Mouse (Mus musculus) embryonic facial prominence, embryonic 14.5 days (tissue): Measurements from ENCODE around the gene Erich4. TPM values are rescaled to one million over a fixed set of nuclear protein-coding genes. Genes with fewer than 3 reads are reported as not detected.
"Not testable (repeated sequence)": the region's sequence is repeated elsewhere in the genome, so short reads cannot be mapped to it uniquely, and the experiment has no call there.

Experiments used
- ATAC-seq: fragments of 200-750 bp; cut with Nextera tagmentation; 2 replicates; pipeline ENCODE4 v1.8.0; 2017; ENCODE audit warnings: low read depth, moderate number of reproducible peaks, moderate TSS enrichment
- DNase-seq: peaks from one replicate; pipeline ENCODE4 v3.0.0-alpha.2; 2015; ENCODE audit warnings: low spot score
- H3K27ac ChIP-seq: fragments of 300-500 bp; sonication (generic); replicated peaks from 2 replicates; pipeline ENCODE4 v1.5.1; 2014; ENCODE audit warnings: low read depth, mild to moderate bottlenecking, low read length, moderate library complexity
- H3K27me3 ChIP-seq: fragments of 300-500 bp; sonication (generic); replicated peaks from 2 replicates; pipeline ENCODE4 v1.6.1; 2014; ENCODE audit warnings: low read length; ENCODE audit not compliant: control insufficient read depth, insufficient read depth
- H3K36me3 ChIP-seq: fragments of 300-500 bp; sonication (generic); 2 replicates; pipeline ENCODE4 v1.6.1; 2014; ENCODE audit warnings: low read length, mixed read lengths; ENCODE audit not compliant: control insufficient read depth, insufficient read depth
- H3K4me1 ChIP-seq: fragments of 300-500 bp; sonication (generic); 2 replicates; pipeline ENCODE4 v1.6.1; 2014; ENCODE audit warnings: antibody characterized with exemption, low read length; ENCODE audit not compliant: control insufficient read depth, insufficient read depth
- H3K4me2 ChIP-seq: fragments of 300-500 bp; sonication (generic); 2 replicates; pipeline ENCODE4 v1.6.1; 2014; ENCODE audit warnings: low read depth, mild to moderate bottlenecking, low read length, moderate library complexity, mixed read lengths
- H3K4me3 ChIP-seq: fragments of 300-500 bp; sonication (generic); 2 replicates; pipeline ENCODE4 v1.5.1; 2014; ENCODE audit warnings: low read depth, mild to moderate bottlenecking, low read length
- H3K9ac ChIP-seq: fragments of 300-500 bp; sonication (generic); 2 replicates; pipeline ENCODE4 v1.6.1; 2014; ENCODE audit warnings: low read depth, mild to moderate bottlenecking, low read length, moderate library complexity, mixed read lengths
- H3K9me3 ChIP-seq: fragments of 300-500 bp; sonication (generic); 2 replicates; pipeline ENCODE4 v1.6.1; 2016; ENCODE audit warnings: low read length; ENCODE audit not compliant: control insufficient read depth
- WGBS: fragments of 180-500 bp; shearing (Covaris S2); extraction: QIAGEN DNeasy Blood & Tissue Kit; methylation state at CpG from one replicate; pipeline ENCODE4 v1.1.7; 2014; 5-methylcytosine and 5-hydroxymethylcytosine counted together
- polyA plus RNA-seq: library from polyadenylated mRNA; unstranded; fragments of >200 nt; fragmentation: Nextera tagmentation; extraction: Ambion mirVana; gene quantifications from 2 replicates; pipeline ENCODE4 v1.2.1, GENCODE M21; 2014

Gene Erich4
- polyA plus RNA-seq, 1 experiment from 2014 or later = not detected

DNA sequence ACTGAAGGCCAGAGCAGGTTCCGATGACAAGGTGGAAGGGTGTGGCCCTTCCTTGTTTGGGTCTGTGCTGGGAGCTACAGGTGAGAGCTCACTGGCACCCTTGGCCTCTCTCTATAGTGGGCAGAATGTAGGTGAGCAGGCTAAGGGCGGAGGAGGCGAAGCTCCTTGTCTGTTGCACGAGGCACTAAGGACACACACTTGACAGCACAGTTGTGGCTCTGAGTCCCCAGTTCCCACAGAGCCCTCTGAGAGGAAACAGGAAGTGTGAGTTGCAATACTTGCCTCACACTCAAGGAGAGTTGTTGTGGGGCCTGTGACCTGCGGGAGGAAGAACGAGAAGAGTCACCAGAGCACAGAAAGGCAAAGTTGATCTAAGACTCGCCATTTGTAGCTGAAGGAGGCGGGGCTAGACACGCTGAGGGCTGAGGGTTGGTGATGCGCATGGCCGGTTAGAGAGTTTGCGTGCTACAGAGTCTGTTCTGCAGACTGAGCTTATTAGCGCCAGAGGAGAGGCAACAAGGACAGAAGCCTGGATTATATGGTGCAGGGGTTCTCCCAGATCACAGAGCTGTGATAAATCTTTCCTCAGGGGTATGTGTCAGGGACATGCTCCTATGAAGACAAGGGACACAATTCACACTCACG lies 38.8 kb downstream of the Erich4 start:
- not testable (repeated sequence) for H3K4me3 ChIP-seq, H3K4me1 ChIP-seq, DNase-seq, H3K36me3 ChIP-seq, H3K27me3 ChIP-seq, H3K4me2 ChIP-seq, H3K9ac ChIP-seq, H3K9me3 ChIP-seq, ATAC-seq
- WGBS = 78% methylated on average over 11 of the region's 14 CpGs
- H3K27ac ChIP-seq = peak overlapping the region; percentile 58; the same call in 1 of the 2 replicates

DNA sequence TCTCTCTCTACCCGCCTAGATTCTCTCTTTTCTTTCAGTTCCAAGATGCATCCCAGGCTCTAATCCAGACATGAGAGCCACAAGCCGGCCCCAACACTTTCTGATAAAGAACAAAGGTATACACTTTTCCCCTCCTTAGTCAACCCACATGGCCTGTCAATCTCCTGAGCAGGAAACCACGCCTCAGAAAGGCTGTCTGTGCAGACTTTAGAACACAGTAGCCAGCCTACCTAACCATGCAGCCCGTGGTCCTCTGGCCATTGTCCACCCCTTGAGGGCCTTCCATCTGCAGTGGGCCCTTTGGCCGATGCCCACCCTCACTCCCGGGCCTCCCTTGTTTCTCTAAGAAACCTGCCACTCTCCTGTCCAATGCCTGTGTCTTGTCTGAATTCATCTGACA lies 39.4 kb downstream of the Erich4 start:
- not testable (repeated sequence) for H3K4me3 ChIP-seq, DNase-seq, H3K9me3 ChIP-seq, H3K4me1 ChIP-seq, H3K36me3 ChIP-seq, H3K27me3 ChIP-seq, H3K4me2 ChIP-seq, H3K9ac ChIP-seq
- H3K27ac ChIP-seq = peak overlapping the region; percentile 58
- ATAC-seq = peak; percentile 65; the same call in 1 of the 2 replicates
- WGBS = 32% methylated on average over 6 of the region's 6 CpGs

DNA sequence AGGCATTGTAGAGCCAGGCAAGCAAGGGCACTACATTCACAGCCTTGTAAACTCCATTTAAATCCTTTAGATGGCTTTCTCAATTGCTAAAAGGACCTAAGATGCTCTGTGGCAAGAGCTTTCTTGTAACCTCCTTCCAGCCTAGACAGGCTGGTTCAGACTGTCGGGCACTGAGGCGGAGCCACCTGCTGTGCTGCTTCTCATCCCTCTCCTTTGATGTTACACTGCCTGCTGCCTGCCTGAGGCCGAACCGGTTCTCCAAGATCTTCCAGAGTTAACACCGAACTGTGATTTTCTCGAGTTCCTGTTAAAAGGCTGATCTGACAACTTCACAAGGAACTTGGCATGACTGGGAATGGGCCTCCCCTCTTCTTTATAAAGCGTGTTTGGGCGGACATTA lies 39.8 kb downstream of the Erich4 start:
- no peaks in the 10 kb centered on the region for H3K9me3 ChIP-seq
- H3K27ac ChIP-seq = peak overlapping the region; percentile 74
- ATAC-seq (peak; percentile 93), DNase-seq (peak; percentile 88)
- WGBS = 18% methylated on average over 8 of the region's 8 CpGs
- H3K27me3 ChIP-seq = no peaks in the 10 kb centered on the region
- no peak overlapping the region for H3K9ac ChIP-seq
- H3K4me3 ChIP-seq = no peak overlapping the region
- H3K4me2 ChIP-seq = 0 out of 2 replicates have a peak overlapping the region, but pooled peaks have one; percentile 15
- H3K36me3 ChIP-seq = no peaks in the 10 kb centered on the region
- no peaks in the 10 kb centered on the region for H3K4me1 ChIP-seq

DNA sequence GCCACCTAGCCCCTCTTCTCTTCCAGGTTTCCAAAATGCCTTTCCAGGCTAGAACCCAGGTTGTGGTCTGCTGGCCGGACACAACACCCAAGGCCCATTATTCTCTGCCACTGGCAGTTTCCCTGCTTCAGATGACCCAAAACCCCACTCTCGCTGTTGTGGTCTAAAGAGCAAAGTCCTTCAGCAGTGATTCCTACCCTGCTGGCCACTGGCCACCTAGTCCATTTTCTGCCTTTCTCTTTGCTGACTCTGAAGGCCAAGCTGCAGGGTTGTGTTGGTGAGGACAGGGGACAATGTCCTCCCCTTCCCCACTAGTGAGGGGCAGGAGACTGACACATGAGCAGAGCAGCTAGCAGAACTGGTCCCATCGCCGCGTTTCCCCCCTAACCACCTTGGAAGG lies 40.6 kb downstream of the Erich4 start:
- H3K4me1 ChIP-seq = no peaks in the 10 kb centered on the region
- no peak overlapping the region for H3K4me2 ChIP-seq
- ATAC-seq = no peak
- 69% methylated on average over 5 of the region's 5 CpGs for WGBS
- no peaks in the 10 kb centered on the region for H3K27me3 ChIP-seq
- no peak for DNase-seq
- no peaks in the 10 kb centered on the region for H3K9me3 ChIP-seq
- peak overlapping the region; percentile 74 for H3K27ac ChIP-seq
- no peak overlapping the region for H3K4me3 ChIP-seq
- no peak overlapping the region for H3K9ac ChIP-seq
- no peaks in the 10 kb centered on the region for H3K36me3 ChIP-seq

DNA sequence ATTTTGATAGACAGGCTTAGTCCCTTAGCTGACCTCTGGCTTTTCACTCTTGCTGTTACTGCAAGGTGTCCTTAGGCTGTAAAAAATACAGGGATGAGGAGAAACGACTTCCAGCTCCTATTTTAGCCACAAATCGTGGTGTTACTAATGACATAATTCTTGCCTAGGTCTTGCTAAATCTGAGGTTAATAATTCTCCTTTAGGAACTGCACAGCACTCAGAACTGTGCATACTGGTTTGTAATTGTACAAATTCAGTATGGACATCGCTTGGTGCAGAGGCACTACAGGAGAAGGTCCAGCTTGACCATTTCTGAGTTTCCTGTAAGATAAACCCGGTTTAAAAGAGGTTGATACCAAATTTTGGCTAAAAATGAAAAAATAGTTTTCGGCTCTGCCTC lies 41.9 kb downstream of the Erich4 start:
- H3K9me3 ChIP-seq, H3K36me3 ChIP-seq, ATAC-seq, DNase-seq, H3K27me3 ChIP-seq, H3K4me2 ChIP-seq, H3K4me3 ChIP-seq, H3K27ac ChIP-seq, H3K4me1 ChIP-seq, H3K9ac ChIP-seq: not testable (repeated sequence)
- 67% methylated on average over 5 of the region's 5 CpGs for WGBS

DNA sequence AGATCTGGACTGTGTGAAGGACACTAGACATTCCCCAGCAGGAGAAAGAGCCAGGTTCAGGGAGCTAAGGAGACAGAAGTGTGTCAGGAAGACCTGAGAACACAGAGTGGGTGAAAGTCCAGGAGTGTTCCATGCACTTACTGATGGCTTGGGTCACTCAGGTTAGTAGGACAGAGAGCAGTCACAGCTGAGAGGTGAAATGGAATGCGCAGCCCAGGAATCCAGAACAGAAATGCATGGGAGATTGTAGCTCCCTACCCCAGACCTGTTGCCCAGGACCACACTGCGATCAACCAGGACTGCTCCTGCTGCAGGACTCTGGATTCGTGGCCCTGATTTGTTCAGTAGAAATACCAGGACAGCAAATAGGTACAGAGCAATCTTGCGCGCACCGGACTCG lies 47.0 kb downstream of the Erich4 start:
- no peak overlapping the region for H3K4me3 ChIP-seq
- WGBS = 94% methylated on average over 7 of the region's 7 CpGs
- ATAC-seq (no peak), DNase-seq (no peak)
- H3K36me3 ChIP-seq = no peaks in the 10 kb centered on the region
- no peak overlapping the region for H3K4me2 ChIP-seq
- H3K27ac ChIP-seq = no peak overlapping the region
- H3K9me3 ChIP-seq = no peaks in the 10 kb centered on the region
- H3K9ac ChIP-seq = no peak overlapping the region
- H3K27me3 ChIP-seq = no peaks in the 10 kb centered on the region
- H3K4me1 ChIP-seq = no peaks in the 10 kb centered on the region

Other genes starting within 250 kb of the Erich4 start
- gene Cnfn, start 246.2 kb downstream of the Erich4 start, polyA plus RNA-seq = 17.7 and 80.3 TPM in 2 replicates
- gene Lipe, start 217.2 kb downstream of the Erich4 start, polyA plus RNA-seq = 4.2 and 4.9 TPM in 2 replicates
- 0.85 and 1.9 TPM in 2 replicates for gene Cxcl17, start 203.0 kb downstream of the Erich4 start, polyA plus RNA-seq
- 2.2 and 6.3 TPM in 2 replicates for gene Ceacam1, start 138.3 kb downstream of the Erich4 start, polyA plus RNA-seq
- gene Ceacam2, start 76.0 kb downstream of the Erich4 start, polyA plus RNA-seq = 0.19 TPM in 1 of 2 replicates, not detected in the other
- 27.9 and 30.3 TPM in 2 replicates for gene Dmac2, start 3.5 kb upstream of the Erich4 start, polyA plus RNA-seq
- 5.6 and 5.8 TPM in 2 replicates for gene B3gnt8, start 10.8 kb upstream of the Erich4 start, polyA plus RNA-seq
- 47.0 and 54.4 TPM in 2 replicates for gene Bckdha, start 43.1 kb upstream of the Erich4 start, polyA plus RNA-seq
- 62.3 and 65.1 TPM in 2 replicates for gene Exosc5, start 43.3 kb upstream of the Erich4 start, polyA plus RNA-seq
- 1.9 and 3.0 TPM in 2 replicates for gene Tmem91, start 59.3 kb upstream of the Erich4 start, polyA plus RNA-seq
- 25.1 and 27.5 TPM in 2 replicates for gene B9d2, start 64.9 kb upstream of the Erich4 start, polyA plus RNA-seq
- gene Tgfb1, start 71.1 kb upstream of the Erich4 start, polyA plus RNA-seq = 3.0 and 3.9 TPM in 2 replicates
- 25.1 and 28.0 TPM in 2 replicates for gene Ccdc97, start 103.2 kb upstream of the Erich4 start, polyA plus RNA-seq
- gene Hnrnpul1, start 138.9 kb upstream of the Erich4 start, polyA plus RNA-seq = 65.9 and 71.9 TPM in 2 replicates
- gene Axl, start 172.8 kb upstream of the Erich4 start, polyA plus RNA-seq = 114 and 116 TPM in 2 replicates
- 4.1 TPM in 2 replicates for gene Cyp2s1, start 201.0 kb upstream of the Erich4 start, polyA plus RNA-seq